ENCODE assay signal across 9 mouse cellular contexts in the genomic region with DNA sequence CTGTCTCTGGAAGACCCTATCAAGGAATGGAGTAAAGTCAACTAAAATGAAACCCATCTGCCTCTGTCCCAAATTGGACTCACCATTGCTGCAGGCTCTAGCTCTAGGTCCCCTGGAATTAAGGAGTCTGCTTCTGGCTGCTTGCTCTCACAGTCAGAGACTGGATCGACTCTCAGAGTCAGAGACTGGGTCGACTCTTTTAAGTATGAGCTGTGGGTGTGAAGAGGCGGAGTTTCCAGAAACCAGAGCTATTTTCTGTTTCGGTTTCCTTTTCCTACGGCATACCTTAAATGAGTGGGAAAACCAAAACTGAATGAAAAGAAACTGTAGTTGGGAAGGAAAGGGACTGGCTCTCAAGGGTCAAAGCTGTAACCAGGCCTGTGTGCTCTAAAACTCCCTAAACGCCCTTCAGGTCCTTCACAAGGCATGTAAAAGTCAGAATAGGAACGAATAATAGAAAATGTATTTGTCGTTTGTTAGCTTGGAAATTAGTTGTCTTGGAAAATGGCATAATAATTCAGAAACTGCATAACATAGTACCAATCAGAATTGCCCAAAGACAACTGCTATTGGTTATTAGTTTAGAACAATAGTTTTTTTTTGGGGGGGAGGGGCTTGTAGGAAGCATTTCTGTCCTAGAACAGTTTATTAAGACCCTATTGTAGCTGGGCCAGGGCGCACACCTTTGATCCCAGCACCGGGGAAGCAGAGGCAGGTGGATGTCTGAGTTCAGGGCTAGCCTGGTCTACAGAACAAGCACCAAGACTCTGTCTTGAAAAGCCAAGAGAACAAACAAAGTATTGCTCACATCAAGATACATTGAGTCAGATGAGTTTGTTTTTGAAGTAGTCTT. TPM values are rescaled to one million over a fixed set of nuclear protein-coding genes. Genes with fewer than 3 reads are reported as not detected.
A peak's percentile ranks its signal among the peaks of the same experiment; 100 is the strongest.
DNase-seq lines count a peak whose midpoint lies in the region; ATAC-seq and TF ChIP-seq lines count a peak whose summit lies in the region.
"Had no signal": no experiment of that assay in that cellular context is flagged by ENCODE, and none has a peak within 500 bp of the region (broad histone marks: within the 10 kb centered on the region; RNA-seq: fewer than 3 reads in every experiment).

Isg15 (minus strand) TSS at position 196 of the 853 bp plus-strand sequence.

- no peaks in the 10 kb centered on the region for H3K9me3 ChIP-seq in liver, embryonic 15.5 days (replicated peaks)
- H3K9me3 ChIP-seq: embryonic facial prominence, embryonic 13.5 days had no signal

- H3K4me1 ChIP-seq in liver, embryonic 15.5 days (replicated peaks) = peaks cover 82% of the 10 kb centered on the region
- peaks cover 13% of the 10 kb centered on the region; the same call in 1 of the 2 replicates for H3K4me1 ChIP-seq in cerebellum, adult 2 months (ENCODE audit: control insufficient read depth, insufficient read depth, low read length)

- ATAC-seq in liver, embryonic 15.5 days (ENCODE audit: insufficient read depth) = no peak
- ATAC-seq in cerebellum, adult (ENCODE audit: insufficient number of reproducible peaks, low FRiP score, low TSS enrichment) = no peak

- H3K36me3 ChIP-seq in liver, embryonic 15.5 days (replicated peaks) = no peaks in the 10 kb centered on the region
- H3K36me3 ChIP-seq: embryonic facial prominence, embryonic 13.5 days had no signal

- H3K27me3 ChIP-seq in liver, embryonic 15.5 days = peaks cover 66% of the 10 kb centered on the region
- H3K27me3 ChIP-seq in cerebellum, adult 2 months (ENCODE audit: control insufficient read depth, insufficient read depth, low read length) = no peaks in the 10 kb centered on the region

- H3K4me3 ChIP-seq in gastrocnemius, adult 2 months = peak within 1 kb of the TSS; percentile 54
- H3K4me3 ChIP-seq in liver, embryonic 15.5 days (replicated peaks) = peak within 1 kb of the TSS; percentile 35
- no peak within 1 kb of the TSS for H3K4me3 ChIP-seq in cerebellum, adult 2 months (replicated peaks; ENCODE audit: insufficient read depth, low read depth, low read length)
- H3K4me3 ChIP-seq: embryonic facial prominence, embryonic 13.5 days had no signal

- H3K27ac ChIP-seq in gastrocnemius, adult 2 months = peak within 1 kb of the TSS; percentile 68
- peak within 1 kb of the TSS; percentile 57; the same call in 1 of the 2 replicates for H3K27ac ChIP-seq in liver, embryonic 15.5 days (replicated peaks)
- no peak within 1 kb of the TSS for H3K27ac ChIP-seq in cerebellum, adult 2 months (ENCODE audit: insufficient read depth, low read length)
- H3K27ac ChIP-seq: embryonic facial prominence, embryonic 13.5 days had no signal

- H3K4me2 ChIP-seq in liver, embryonic 15.5 days = peak within 1 kb of the TSS; percentile 52
- H3K4me2 ChIP-seq: embryonic facial prominence, embryonic 13.5 days had no signal

- intact Hi-C loops in gastrocnemius, adult 2 months (cut with DNase I) = no loop called here

- 37% methylated on average over 10 of the region's 10 CpGs for WGBS in liver, embryonic 15.5 days (ENCODE audit: insufficient replicate concordance)
- WGBS in cerebellum, adult 2 months = 74% methylated on average over 10 of the region's 10 CpGs

- TF ChIP-seq CTCF in gastrocnemius, adult 2 months (IDR thresholded peaks at IDR 0.05) = no peak
- no peak for TF ChIP-seq CTCF in cerebellum, adult 2 months (IDR thresholded peaks at IDR 0.05; ENCODE audit: borderline replicate concordance, insufficient read depth, low read depth, low read length)

- DNase-seq in gastrocnemius, adult 2 months = no peak
- DNase-seq in gastrocnemius, postnatal 10 days = no peak
- no peak for DNase-seq in urinary bladder, adult 2 months (ENCODE audit: low spot score)
- no peak for DNase-seq in urinary bladder, postnatal 10 days (ENCODE audit: low spot score)
- DNase-seq in cerebellum, adult 2 months = no peak
- DNase-seq in right cerebral cortex, postnatal 10 days (ENCODE audit: low spot score in 2 of 2) = no peak

- H3K9ac ChIP-seq in liver, embryonic 15.5 days = no peak within 1 kb of the TSS; the same call in 1 of the 2 replicates
- H3K9ac ChIP-seq: embryonic facial prominence, embryonic 13.5 days had no signal

- no peak for TF ChIP-seq POLR2A in cerebellum, adult 2 months (IDR thresholded peaks at IDR 0.05; ENCODE audit: borderline replicate concordance, insufficient read depth, low read length)

RNA-seq across cellular contexts. Expression of gene Isg15, which starts in this region (rescaled TPM):
- total RNA-seq in gastrocnemius, adult 2 months (2021) = 1 to 10 TPM in 1 of 2 experiments, not detected in 1; 1.1 TPM
- total RNA-seq in gastrocnemius, postnatal 10 days (2021) = under 1 TPM in 1 of 2 experiments, not detected in 1; 0.33 TPM
- polyA plus RNA-seq in urinary bladder, adult 2 months (2012; rRNA removed) = 15.0 and 15.6 TPM in 2 replicates
- 9.8 and 13.4 TPM in 2 replicates for polyA plus RNA-seq in liver, embryonic 15.5 days (2015; fragmentation: Nextera tagmentation; extraction: Ambion mirVana)
- polyA plus RNA-seq in cerebellum, adult 2 months (2012; rRNA removed) = 3.5 and 4.8 TPM in 2 replicates
